Mouse (Mus musculus) forebrain, embryonic 13.5 days (tissue): ENCODE results near the gene Prss28. TPM values are rescaled to one million over a fixed set of nuclear protein-coding genes. Genes with fewer than 3 reads are reported as not detected.

Experiments
- ATAC-seq: fragments of 200-750 bp; cut with Nextera tagmentation; 2 replicates; pipeline ENCODE4 v1.8.0; 2017
- H3K27ac ChIP-seq: fragments of 300-500 bp; sonication (generic); 2 replicates; pipeline ENCODE4 v1.5.1; 2015; ENCODE audit warnings: inconsistent platforms, mild to moderate bottlenecking, moderate library complexity
- H3K27me3 ChIP-seq: fragments of 300-500 bp; sonication (generic); 2 replicates; pipeline ENCODE4 v1.6.1; 2015; ENCODE audit warnings: mild to moderate bottlenecking, inconsistent platforms
- H3K36me3 ChIP-seq: fragments of 300-500 bp; sonication (generic); 2 replicates; pipeline ENCODE4 v1.6.1; 2015; ENCODE audit warnings: mild to moderate bottlenecking, inconsistent platforms; ENCODE audit not compliant: poor library complexity, severe bottlenecking
- H3K4me1 ChIP-seq: fragments of 300-500 bp; sonication (generic); 2 replicates; pipeline ENCODE4 v1.6.1; 2015; ENCODE audit warnings: inconsistent platforms
- H3K4me2 ChIP-seq: fragments of 300-500 bp; sonication (generic); 2 replicates; pipeline ENCODE4 v1.6.1; 2015; ENCODE audit warnings: inconsistent platforms, mild to moderate bottlenecking, moderate library complexity
- H3K4me3 ChIP-seq: fragments of 300-500 bp; sonication (generic); 2 replicates; pipeline ENCODE4 v1.5.1; 2015; ENCODE audit warnings: mild to moderate bottlenecking, inconsistent platforms
- H3K9ac ChIP-seq: fragments of 300-500 bp; sonication (generic); 2 replicates; pipeline ENCODE4 v1.6.1; 2015; ENCODE audit warnings: mild to moderate bottlenecking, inconsistent platforms
- H3K9me3 ChIP-seq: fragments of 300-500 bp; sonication (generic); replicated peaks from 2 replicates; pipeline ENCODE4 v1.6.1; 2016; ENCODE audit warnings: inconsistent platforms
- WGBS: fragments of 180-500 bp; shearing (Covaris S2); methylation state at CpG from one replicate; pipeline ENCODE4 v1.1.7; 2015; 5-methylcytosine and 5-hydroxymethylcytosine counted together
- polyA plus RNA-seq: library from polyadenylated mRNA; unstranded; fragments of >200 nt; fragmentation: Nextera tagmentation; extraction: Ambion mirVana; gene quantifications from 2 replicates; pipeline ENCODE4 v1.2.1, GENCODE M21; 2015

The Prss28 gene
- polyA plus RNA-seq, 1 experiment from 2014 or later, result not detected

DNA sequence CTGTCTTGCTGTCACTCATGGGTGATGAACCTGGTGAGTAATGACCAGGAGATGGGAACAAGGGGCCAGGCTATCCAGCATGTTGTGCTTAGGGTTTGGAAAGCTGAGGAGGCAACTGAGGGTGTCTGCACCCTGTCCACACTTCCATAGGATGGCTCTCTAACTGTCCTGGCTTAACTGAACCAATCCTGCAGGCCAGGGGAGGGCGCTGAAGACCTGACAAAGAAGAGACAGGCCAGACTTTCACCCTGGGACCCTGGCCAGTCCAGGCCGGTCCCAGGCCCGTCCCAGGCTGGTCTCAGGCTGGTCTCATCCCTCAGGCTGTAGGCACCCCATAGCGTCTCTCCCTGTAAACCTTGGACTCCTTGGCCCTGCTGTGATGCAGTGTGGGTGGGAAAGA is 18.0 kb upstream of the Prss28 start:
- no peaks in the 10 kb centered on the region for H3K4me1 ChIP-seq
- 0 out of 2 replicates have a peak, but pooled peaks cover 3% of the 10 kb centered on the region for H3K27me3 ChIP-seq
- H3K9me3 ChIP-seq, result no peaks in the 10 kb centered on the region
- H3K9ac ChIP-seq, result no peak overlapping the region
- no peaks in the 10 kb centered on the region for H3K36me3 ChIP-seq
- H3K4me2 ChIP-seq, result no peak overlapping the region
- 32% methylated on average over 4 of the region's 4 CpGs for WGBS
- no peak for ATAC-seq
- no peak overlapping the region for H3K27ac ChIP-seq
- H3K4me3 ChIP-seq, result no peak overlapping the region

DNA sequence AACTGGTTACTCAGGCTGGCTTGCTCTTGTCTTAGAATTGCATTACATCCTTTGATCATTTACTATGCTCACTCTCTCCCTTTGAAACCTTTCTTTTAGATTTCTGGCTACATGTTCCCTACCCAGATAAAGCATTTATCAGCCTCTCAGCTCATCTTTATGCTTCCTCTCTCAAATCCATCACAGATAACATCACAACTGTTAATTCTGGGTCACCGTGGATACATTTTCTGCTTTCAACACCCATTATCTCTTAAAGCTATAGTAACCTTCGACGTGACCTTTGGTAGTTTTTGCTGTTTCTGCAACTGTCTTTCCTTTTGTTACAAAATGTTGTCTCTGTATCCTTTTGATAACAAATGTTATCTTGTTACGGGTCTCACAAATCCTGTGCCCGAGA is 15.0 kb upstream of the Prss28 start:
- no peak for ATAC-seq
- Histone ChIP-seq H3K27me3 (0 out of 2 replicates have a peak, but pooled peaks cover 5% of the 10 kb centered on the region), H3K36me3 (no peaks in the 10 kb centered on the region), H3K4me3 (no peak overlapping the region), H3K4me2 (no peak overlapping the region), H3K9ac (no peak overlapping the region), H3K4me1 (no peaks in the 10 kb centered on the region), H3K9me3 (no peaks in the 10 kb centered on the region), H3K27ac (no peak overlapping the region)
- WGBS, result 88% methylated on average over 5 of the region's 5 CpGs

DNA sequence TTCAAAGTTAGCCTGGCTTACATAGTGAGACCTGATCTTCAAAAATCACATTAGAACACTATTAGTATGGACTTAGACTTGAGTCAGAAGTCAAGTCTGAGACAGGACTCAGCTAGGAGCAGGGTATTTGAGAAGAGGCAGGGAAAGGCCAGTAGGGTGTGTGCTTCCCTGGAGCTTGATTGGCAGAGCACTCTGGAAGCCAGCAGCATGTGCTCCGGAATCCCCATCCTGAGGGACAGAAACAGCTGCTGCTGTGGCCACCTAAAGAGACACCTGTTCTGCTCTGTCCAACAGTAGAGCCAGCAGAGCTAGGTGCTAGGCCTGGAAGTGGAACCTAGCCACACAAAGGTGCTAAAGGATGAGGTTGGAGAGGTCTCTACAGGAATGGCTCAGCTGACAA is 14.3 kb upstream of the Prss28 start:
- no peak overlapping the region for H3K4me2 ChIP-seq
- no peak for ATAC-seq
- no peaks in the 10 kb centered on the region for H3K9me3 ChIP-seq
- 84% methylated on average over 1 of the region's 1 CpGs for WGBS
- H3K9ac ChIP-seq, result no peak overlapping the region
- H3K4me1 ChIP-seq, result no peaks in the 10 kb centered on the region
- H3K36me3 ChIP-seq, result no peaks in the 10 kb centered on the region
- H3K27me3 ChIP-seq, result 0 out of 2 replicates have a peak, but pooled peaks cover 5% of the 10 kb centered on the region
- H3K27ac ChIP-seq, result no peak overlapping the region
- no peak overlapping the region for H3K4me3 ChIP-seq

DNA sequence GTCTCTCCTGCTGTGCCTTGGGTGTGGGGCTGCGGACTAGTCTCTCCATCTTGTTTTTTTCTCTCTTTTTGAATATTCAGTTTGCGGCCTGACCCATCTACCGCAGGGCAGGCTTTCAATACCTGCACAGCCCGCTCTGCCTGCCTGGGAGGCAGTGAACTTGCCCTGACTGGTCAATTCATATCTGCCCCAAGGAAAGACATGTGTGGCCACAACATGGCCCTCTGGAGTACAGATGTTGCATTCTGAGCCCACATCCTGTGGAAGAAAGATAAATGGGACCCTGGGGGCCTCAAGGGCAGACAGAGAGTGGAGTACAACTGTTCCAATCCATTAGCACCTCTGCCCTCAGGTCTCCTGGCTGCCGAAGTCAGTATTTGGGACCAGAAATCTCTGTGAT is 10.4 kb upstream of the Prss28 start, which contains the start of gene Prss34:
Prss34 (plus strand) TSS at position 301 of the 400 bp plus-strand sequence.
- no peaks in the 10 kb centered on the region for H3K36me3 ChIP-seq
- H3K27me3 ChIP-seq, result peaks cover 9% of the 10 kb centered on the region; the same call in 1 of the 2 replicates
- no peak within 1 kb of the TSS for H3K27ac ChIP-seq
- H3K4me1 ChIP-seq, result no peaks in the 10 kb centered on the region
- WGBS, result 92% methylated on average over 5 of the region's 5 CpGs
- no peak within 1 kb of the TSS for H3K4me2 ChIP-seq
- no peak within 1 kb of the TSS for H3K4me3 ChIP-seq
- H3K9me3 ChIP-seq, result no peaks in the 10 kb centered on the region
- H3K9ac ChIP-seq, result no peak within 1 kb of the TSS
- ATAC-seq, result no peak

DNA sequence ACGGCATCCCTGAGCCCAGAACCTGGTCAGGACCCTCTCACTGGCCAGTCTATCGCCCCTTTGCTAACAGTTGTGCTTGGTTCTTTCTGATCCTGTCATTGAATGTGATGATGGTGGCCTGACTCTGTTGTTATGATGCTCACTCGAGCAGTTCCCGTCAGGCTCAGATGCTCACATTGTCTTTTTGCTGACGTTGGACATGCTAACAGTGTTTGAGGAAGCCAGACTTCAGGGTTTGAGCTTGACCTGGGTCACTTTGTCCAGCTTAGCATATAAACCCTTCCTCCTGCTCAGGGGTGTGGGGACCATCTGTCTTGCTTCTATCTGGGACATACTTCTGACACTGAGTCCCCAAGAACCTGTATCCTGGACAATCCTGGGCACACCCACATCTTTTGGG is 9.9 kb downstream of the Prss28 start, which contains the start of gene Prss29:
Prss29 (plus strand) TSS at position 301 of the 400 bp plus-strand sequence.
- H3K27ac ChIP-seq, result no peak within 1 kb of the TSS
- H3K36me3 ChIP-seq, result no peaks in the 10 kb centered on the region
- H3K4me1 ChIP-seq, result no peaks in the 10 kb centered on the region
- H3K27me3 ChIP-seq, result no peaks in the 10 kb centered on the region
- H3K9ac ChIP-seq, result no peak within 1 kb of the TSS
- 79% methylated on average over 5 of the region's 5 CpGs for WGBS
- H3K4me3 ChIP-seq, result no peak within 1 kb of the TSS
- no peaks in the 10 kb centered on the region for H3K9me3 ChIP-seq
- no peak for ATAC-seq
- no peak within 1 kb of the TSS for H3K4me2 ChIP-seq

DNA sequence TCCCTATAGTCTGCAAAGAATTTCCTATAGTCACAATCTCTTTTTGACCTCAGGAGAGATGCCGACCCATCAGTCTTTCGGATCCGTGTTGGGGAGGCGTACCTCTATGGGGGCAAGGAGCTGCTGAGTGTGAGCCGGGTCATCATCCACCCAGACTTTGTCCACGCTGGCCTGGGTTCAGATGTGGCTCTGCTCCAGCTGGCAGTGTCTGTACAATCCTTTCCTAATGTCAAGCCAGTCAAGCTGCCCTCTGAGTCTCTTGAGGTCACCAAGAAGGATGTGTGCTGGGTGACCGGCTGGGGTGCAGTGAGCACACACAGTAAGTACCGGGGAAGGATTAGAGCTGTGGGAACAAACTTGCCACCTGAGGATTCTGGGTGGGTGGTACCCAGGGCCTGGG is 12.4 kb downstream of the Prss28 start:
- Histone ChIP-seq H3K9ac (no peak overlapping the region), H3K4me2 (no peak overlapping the region), H3K4me1 (no peaks in the 10 kb centered on the region), H3K27ac (no peak overlapping the region), H3K27me3 (no peaks in the 10 kb centered on the region), H3K4me3 (no peak overlapping the region), H3K36me3 (no peaks in the 10 kb centered on the region), H3K9me3 (no peaks in the 10 kb centered on the region)
- ATAC-seq, result no peak
- 92% methylated on average over 8 of the region's 8 CpGs for WGBS

DNA sequence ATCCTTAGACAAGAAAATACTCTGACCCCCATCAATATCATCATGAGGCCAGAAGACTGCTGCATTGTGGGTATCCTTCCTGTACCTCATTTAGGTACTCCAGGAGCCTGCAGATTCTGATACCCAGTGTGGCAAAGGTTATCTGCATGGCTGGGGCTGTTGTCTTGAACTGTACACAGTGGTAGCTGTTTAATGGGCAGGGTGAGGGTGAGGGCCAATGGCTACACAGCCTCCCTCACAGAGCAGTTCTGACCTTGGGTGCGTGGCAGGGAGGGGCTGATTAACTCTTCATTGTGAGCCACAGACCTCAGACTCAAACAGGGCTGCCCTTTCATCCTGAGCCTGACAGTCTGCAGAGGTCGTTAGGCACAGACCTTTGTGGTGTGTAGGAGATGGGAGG is 14.5 kb downstream of the Prss28 start:
- no peaks in the 10 kb centered on the region for H3K27me3 ChIP-seq
- H3K9ac ChIP-seq, result no peak overlapping the region
- no peaks in the 10 kb centered on the region for H3K9me3 ChIP-seq
- WGBS, result 16% methylated on average over 2 of the region's 2 CpGs
- H3K4me3 ChIP-seq, result no peak overlapping the region
- ATAC-seq, result no peak
- no peaks in the 10 kb centered on the region for H3K4me1 ChIP-seq
- H3K4me2 ChIP-seq, result no peak overlapping the region
- H3K36me3 ChIP-seq, result no peaks in the 10 kb centered on the region
- H3K27ac ChIP-seq, result no peak overlapping the region

DNA sequence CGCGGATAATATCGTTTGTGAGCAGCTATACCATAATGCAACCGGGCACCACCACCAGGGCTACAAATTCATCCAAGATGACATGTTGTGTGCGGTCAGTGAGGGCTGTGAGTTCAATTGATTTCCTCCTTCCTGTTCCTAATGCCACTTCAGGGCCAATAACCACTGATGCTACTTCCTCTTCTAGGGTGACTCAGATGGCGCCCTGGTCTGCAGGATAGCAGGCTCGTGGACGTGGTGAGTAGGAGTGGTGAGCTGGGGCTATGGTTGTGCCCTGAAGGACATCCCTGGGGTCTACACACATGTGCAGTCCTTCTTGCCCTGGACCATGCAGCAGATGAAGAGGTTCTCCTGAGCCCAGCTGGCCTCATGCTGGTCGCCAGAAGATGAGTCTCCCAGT is 23.9 kb downstream of the Prss28 start:
- 85% methylated on average over 9 of the region's 9 CpGs for WGBS
- ATAC-seq, result no peak
- Histone ChIP-seq H3K9ac (no peak overlapping the region), H3K36me3 (no peaks in the 10 kb centered on the region), H3K4me1 (no peaks in the 10 kb centered on the region), H3K4me2 (no peak overlapping the region), H3K4me3 (no peak overlapping the region), H3K9me3 (no peaks in the 10 kb centered on the region), H3K27me3 (peaks cover 33% of the 10 kb centered on the region), H3K27ac (no peak overlapping the region)

DNA sequence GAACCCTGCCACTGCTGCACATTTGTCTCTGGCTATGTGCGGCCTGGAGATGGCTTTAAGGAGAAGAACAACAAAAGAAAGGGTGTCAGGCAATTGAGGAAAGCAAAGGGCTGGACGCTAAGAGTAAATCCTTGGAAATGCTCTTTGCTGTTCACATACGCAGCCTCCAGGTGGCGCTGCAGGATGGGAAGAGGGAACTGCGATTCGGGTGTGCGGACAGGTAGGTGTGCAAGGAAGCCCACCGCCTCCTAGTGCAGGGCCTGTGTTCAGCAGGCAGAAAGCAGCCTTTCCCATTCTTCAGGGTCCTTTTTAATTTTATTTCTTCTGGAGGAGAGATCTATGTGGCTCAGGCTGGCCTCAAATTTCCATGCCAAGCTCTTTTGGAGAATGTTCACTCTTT is 25.5 kb downstream of the Prss28 start:
- no peaks in the 10 kb centered on the region for H3K36me3 ChIP-seq
- ATAC-seq, result no peak
- peaks cover 30% of the 10 kb centered on the region for H3K27me3 ChIP-seq
- H3K4me2 ChIP-seq, result no peak overlapping the region
- H3K9me3 ChIP-seq, result no peaks in the 10 kb centered on the region
- H3K4me1 ChIP-seq, result no peaks in the 10 kb centered on the region
- no peak overlapping the region for H3K9ac ChIP-seq
- 3% methylated on average over 8 of the region's 8 CpGs for WGBS
- no peak overlapping the region for H3K27ac ChIP-seq
- H3K4me3 ChIP-seq, result no peak overlapping the region

DNA sequence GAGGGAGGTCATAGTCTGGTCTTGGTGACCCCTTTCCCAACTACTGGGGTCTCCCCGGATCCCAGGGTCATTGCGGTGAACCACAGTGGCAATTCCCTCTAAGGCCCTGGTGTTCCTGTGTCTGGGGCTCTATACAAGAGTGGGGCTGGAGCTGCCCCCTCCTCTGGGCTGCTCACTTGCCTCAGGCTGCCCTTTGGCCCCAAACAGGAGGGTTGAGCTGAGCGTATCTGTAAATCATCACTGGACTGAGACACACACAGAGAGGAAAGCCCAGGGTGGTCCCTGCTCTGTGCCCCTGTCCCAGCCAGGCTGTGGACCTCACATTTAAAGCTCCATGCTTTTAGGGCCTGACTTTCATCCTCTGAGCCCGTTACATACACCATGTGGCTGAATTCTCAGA is 29.8 kb downstream of the Prss28 start:
- Histone ChIP-seq H3K4me2 (no peak overlapping the region), H3K36me3 (no peaks in the 10 kb centered on the region), H3K4me3 (no peak overlapping the region), H3K27me3 (peaks cover 13% of the 10 kb centered on the region; the same call in 1 of the 2 replicates), H3K9me3 (no peaks in the 10 kb centered on the region), H3K9ac (no peak overlapping the region), H3K4me1 (no peaks in the 10 kb centered on the region), H3K27ac (no peak overlapping the region)
- WGBS, result 84% methylated on average over 4 of the region's 4 CpGs
- no peak for ATAC-seq

DNA sequence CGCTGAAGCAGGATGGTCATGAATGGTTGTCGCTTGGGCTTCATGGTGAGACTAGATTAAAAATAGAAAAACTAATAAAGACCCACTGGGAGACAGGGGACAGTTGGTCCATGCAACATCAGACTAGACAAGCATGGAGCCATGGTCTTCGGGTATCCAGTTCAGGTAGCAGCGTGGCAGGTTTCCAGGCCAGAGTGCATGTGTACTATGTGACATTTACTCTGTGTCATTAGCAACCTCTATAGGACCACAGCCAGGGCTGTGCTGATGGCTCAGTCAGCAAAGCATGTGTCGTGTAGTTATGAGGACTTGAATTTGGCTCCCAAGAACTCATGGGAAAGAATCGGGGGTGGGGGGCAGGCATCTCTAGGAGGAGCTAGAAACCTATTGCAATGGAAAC is 31.6 kb downstream of the Prss28 start:
- no peak overlapping the region for H3K27ac ChIP-seq
- H3K4me3 ChIP-seq, result no peak overlapping the region
- ATAC-seq, result no peak
- peaks cover 3% of the 10 kb centered on the region; the same call in 1 of the 2 replicates for H3K27me3 ChIP-seq
- no peaks in the 10 kb centered on the region for H3K9me3 ChIP-seq
- no peak overlapping the region for H3K9ac ChIP-seq
- H3K4me1 ChIP-seq, result no peaks in the 10 kb centered on the region
- 84% methylated on average over 6 of the region's 6 CpGs for WGBS
- H3K4me2 ChIP-seq, result no peak overlapping the region
- no peaks in the 10 kb centered on the region for H3K36me3 ChIP-seq

DNA sequence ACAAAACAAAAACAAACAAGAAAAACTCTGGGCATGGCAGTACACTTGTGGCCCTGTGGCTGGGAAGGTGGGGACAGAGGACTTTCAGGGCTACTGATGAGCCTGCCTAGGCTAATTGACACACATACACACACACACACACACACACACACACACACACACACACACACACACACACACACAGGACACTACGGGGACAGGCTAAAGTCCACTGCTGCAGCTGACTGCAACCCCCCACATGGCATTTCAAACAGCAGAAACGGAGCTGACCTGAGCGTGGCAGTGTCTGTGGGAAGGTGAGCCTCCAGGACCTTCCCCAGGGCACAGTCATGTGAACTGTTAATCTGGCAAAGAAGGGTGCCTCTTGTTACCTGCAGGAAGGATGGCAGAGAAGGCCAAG is 33.0 kb downstream of the Prss28 start:
- Histone ChIP-seq H3K9me3 (no peaks in the 10 kb centered on the region), H3K36me3 (no peaks in the 10 kb centered on the region), H3K4me2 (no peak overlapping the region), H3K4me1 (no peaks in the 10 kb centered on the region), H3K4me3 (no peak overlapping the region), H3K27me3 (no peaks in the 10 kb centered on the region), H3K27ac (no peak overlapping the region), H3K9ac (no peak overlapping the region)
- WGBS, result 65% methylated on average over 3 of the region's 3 CpGs
- ATAC-seq, result no peak

DNA sequence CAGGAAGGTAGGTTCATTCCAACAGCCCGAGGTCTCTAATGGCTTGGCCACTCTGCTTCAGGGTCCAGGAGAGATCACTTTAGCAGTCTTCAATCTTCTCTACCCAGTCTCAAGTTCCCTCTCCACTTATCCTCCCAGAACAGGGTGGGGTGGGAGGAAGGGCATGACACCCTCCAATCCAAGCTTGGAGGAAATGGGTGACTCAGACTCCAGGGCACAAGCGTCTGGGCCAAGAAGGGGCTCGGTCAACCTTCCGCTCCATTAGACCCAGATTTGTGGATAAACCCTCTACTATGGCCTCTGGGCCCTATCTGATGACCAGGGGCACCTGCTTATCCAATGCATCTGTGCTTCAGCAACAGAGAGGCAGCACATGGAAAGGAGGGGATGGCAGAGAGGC is 37.0 kb downstream of the Prss28 start, which contains the start of gene Tpsab1:
Tpsab1 (minus strand) TSS at position 101 of the 400 bp plus-strand sequence.
- Histone ChIP-seq H3K9me3 (no peaks in the 10 kb centered on the region), H3K36me3 (no peaks in the 10 kb centered on the region), H3K9ac (no peak within 1 kb of the TSS), H3K4me2 (no peak within 1 kb of the TSS), H3K4me3 (no peak within 1 kb of the TSS), H3K4me1 (no peaks in the 10 kb centered on the region), H3K27ac (no peak within 1 kb of the TSS), H3K27me3 (0 out of 2 replicates have a peak, but pooled peaks cover 4% of the 10 kb centered on the region)
- ATAC-seq, result no peak
- WGBS, result 92% methylated on average over 4 of the region's 4 CpGs
